Mouse (Mus musculus) kidney, postnatal 14 days (tissue): ENCODE data around the gene Elp5.

Source experiments
- DNase-seq: peaks from one replicate; pipeline ENCODE4 v3.0.0; 2022; ENCODE audit warnings: mixed read lengths

The Elp5 gene

GRCm38 (mm10) chr11:69990850-69991691, 8.8 kb upstream of the Elp5 start, which contains the start of gene Gabarap:
TSS of gene Gabarap (plus strand) at chr11:69991143.
- DNase-seq: peak; percentile 98

- DNase-seq: no peak
These were observed 7.6 kb upstream of the Elp5 start for GRCm38 (mm10) chr11:69989949-69990348.

DNA sequence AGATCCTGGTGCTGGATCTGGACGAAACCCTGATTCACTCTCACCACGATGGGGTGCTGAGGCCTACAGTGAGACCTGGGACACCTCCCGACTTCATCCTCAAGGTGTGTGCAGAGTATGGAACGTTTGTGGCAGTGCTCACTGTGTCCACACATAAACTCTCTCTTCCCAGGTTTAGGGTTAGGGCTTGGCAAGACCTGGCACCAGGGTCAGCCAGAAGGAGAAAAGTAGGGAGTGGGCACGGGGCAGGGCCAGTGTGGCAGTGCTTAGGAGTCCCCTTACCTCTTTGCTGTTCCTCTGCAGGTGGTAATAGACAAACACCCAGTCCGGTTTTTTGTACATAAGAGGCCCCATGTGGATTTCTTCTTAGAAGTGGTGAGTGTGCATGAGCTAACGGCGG, 2.1 kb upstream of the Elp5 start:
- DNase-seq: no peak

GRCm38 (mm10) chr11:69983377-69983776, 1.1 kb upstream of the Elp5 start:
- DNase-seq: no peak

GRCm38 (mm10) chr11:69982877-69983276, 560 bp upstream of the Elp5 start:
- no peak for DNase-seq

- no peak for DNase-seq
These were observed 1.1 kb downstream of the Elp5 start, which contains the start of gene Ctdnep1 for GRCm38 (mm10) chr11:69981141-69981762. TSS of gene Ctdnep1 (plus strand) at chr11:69981156.

- peak; percentile 98 for DNase-seq
These were observed 1.8 kb downstream of the Elp5 start for GRCm38 (mm10) chr11:69980196-69981140.

GRCm38 (mm10) chr11:69979827-69980195, 2.5 kb downstream of the Elp5 start:
- DNase-seq: no peak

GRCm38 (mm10) chr11:69976271-69976670, 6.0 kb downstream of the Elp5 start:
- DNase-seq: no peak

- DNase-seq: no peak
These were observed 7.4 kb downstream of the Elp5 start for GRCm38 (mm10) chr11:69974907-69975306.

- DNase-seq: no peak
These were observed 11.5 kb downstream of the Elp5 start for GRCm38 (mm10) chr11:69970775-69971174.

DNA sequence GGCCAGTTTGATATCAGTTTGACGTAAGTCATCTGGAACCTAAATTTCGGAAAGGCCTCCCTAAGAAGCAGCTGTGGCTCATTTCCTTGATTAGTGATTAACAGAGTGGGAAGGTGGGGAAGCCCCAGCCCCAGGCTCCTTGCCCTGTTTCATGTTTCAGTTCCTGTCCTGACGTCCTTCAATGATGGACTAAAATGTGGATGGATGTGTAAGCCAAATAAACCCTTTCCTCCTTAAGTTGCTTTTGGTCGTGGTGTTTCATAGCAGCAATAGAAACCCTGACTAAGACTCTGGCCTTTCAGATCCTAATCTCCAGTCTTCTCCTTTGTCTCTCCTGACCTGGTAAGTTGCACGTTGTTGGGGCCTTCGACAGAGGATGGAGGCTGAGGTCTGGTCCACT, 12.1 kb downstream of the Elp5 start:
- no peak for DNase-seq

DNA sequence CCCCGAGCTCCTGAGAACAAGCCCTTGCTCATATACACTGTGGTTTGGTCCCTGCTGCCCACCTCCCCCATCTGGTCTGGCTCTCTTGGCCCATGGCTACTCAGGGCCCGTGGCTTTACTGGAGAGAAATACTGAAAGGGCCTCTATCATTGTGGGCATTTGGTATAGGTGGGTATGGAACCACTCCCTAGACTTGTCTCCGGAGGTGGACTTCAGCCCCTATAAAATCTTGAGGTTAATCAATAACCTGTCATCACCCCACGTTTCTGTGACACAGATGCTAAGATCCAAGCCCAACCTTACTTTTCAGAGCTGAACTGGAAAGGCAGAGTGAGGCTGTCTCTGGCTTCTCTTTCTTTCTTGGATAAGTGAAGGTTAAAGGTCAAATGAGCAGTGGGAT, 13.5 kb downstream of the Elp5 start:
- no peak for DNase-seq

DNA sequence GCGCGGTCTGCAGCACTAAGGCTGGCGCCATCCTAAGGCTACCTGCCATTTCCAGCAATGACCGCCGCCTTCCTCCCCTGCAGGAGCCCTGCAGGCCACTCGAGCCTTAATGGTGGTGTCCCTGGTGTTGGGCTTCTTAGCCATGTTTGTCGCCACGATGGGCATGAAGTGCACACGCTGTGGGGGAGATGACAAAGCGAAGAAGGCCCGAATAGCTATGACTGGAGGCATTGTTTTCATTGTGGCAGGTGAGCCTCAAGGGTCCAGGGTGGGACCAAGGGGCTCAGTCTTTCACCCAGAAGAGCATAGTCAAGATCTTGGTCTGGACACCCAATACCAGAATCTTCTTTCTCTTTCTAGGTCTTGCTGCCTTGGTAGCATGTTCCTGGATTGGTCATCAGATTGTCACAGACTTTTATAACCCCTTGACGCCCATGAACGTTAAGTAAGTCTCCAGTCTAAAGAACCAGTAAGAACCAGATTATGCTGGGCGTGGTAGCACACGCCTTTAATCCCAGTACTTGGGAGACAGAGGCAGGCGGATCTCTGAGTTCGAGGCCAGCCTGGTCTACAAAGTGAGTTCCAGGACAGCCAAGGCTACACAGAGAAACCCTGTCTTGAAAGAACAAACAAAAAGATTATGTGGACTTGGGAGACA, 15.3 kb downstream of the Elp5 start:
- no peak for DNase-seq

DNA sequence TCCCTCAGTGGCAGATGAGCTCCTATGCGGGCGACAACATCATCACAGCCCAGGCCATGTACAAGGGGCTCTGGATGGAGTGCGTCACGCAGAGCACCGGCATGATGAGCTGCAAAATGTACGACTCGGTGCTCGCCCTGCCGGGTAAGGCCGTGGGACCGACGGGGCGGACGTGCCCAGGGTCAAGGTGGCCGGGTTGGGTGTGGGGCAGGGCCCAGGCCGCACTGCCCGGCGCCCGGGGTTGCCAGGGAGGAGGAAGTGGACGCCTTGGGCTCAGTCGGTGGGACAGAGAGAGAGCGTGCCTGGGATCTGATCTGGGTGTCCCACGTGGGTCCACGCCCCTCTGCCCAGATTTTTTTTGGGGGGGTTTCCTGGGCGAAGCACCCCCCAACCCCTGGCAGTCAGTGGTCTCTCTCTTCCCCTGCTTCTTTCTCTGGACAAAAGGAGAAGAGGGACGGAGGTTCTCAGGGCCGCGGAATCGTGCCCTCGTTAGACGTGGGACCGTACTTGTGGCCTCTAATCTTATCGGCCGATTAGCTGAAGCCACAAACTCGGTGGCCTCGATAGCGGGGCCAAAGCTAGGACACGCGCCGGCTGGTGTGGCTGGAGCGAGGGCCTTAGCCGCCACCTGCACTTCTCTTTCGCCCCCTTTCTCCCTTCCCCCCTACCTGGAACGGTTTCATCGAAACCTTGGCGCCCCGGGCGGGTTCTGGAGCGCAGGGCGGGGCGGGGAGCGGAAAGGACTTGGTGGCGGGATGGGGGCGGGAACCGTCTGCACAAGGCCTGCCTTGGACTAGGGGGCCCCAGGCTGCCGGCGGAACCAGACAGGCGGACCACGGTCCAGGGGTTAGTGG, 16.1 kb downstream of the Elp5 start:
- peak; percentile 78 for DNase-seq

GRCm38 (mm10) chr11:69965271-69966005, 16.9 kb downstream of the Elp5 start:
- peak; percentile 84 for DNase-seq

- DNase-seq: no peak
These were observed 17.6 kb downstream of the Elp5 start, which contains the start of gene Cldn7 for GRCm38 (mm10) chr11:69964650-69965270. TSS of gene Cldn7 (plus strand) at chr11:69964779.

GRCm38 (mm10) chr11:69961841-69962240, 20.5 kb downstream of the Elp5 start:
- no peak for DNase-seq

DNA sequence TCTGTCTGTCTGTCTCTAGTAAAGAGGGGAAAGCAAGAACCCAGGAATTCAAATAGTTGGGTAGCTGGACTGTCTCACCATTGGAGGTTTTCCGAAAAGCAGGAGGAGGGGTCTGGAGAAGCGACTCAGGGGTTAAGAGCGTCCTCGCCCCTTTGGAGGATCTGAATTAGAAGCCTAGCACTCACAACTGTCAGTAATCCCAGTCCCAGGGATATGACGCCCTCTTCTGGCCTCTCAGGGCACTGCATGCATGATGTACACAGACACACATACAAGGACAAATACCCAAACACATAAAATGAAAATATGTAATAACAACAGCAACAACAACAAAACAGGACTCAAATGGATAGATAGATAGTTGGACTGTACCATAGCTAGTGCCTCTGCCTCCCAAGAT, 21.7 kb downstream of the Elp5 start:
- no peak for DNase-seq

- no peak for DNase-seq
These were observed 26.1 kb downstream of the Elp5 start for GRCm38 (mm10) chr11:69956218-69956617.
